13 mouse cellular contexts compared by ENCODE assay signal in genomic region chr8:105299962-105300361, GRCm38 (mm10). TPM values are rescaled to one million over a fixed set of nuclear protein-coding genes. Genes with fewer than 3 reads are reported as not detected.
A peak's percentile ranks its signal among the peaks of the same experiment; 100 is the strongest.
DNase-seq lines count a peak whose midpoint lies in the region; ATAC-seq and TF ChIP-seq lines count a peak whose summit lies in the region.
"Had no signal": no experiment of that assay in that cellular context is flagged by ENCODE, and none has a peak within 500 bp of the region (broad histone marks: within the 10 kb centered on the region; RNA-seq: fewer than 3 reads in every experiment).

No protein-coding gene starts in this region.

- DNase-seq in lung, embryonic 14.5 days, result no peak
- DNase-seq in lung, postnatal 36 days, result no peak
- DNase-seq in c-Kit-positive CD71-positive TER-119-positive erythroid progenitor cells, embryonic 14.5 days (ENCODE audit: low spot score), result peak; percentile 90
- DNase-seq in spleen, postnatal 36 days (ENCODE audit: low spot score in 2 of 2), result peak; percentile 75 to 85
- no peak for DNase-seq in thymus, postnatal 14 days
- no peak for DNase-seq in ovary, postnatal 14 days (ENCODE audit: low spot score)
- DNase-seq: adrenal gland, postnatal 10 days; heart, adult 18-20 months; layer of hippocampus, adult 9-11 months had no signal

- 95% methylated on average over 8 of the region's 8 CpGs for WGBS in lung, embryonic 14.5 days
- 27% methylated on average over 8 of the region's 8 CpGs for WGBS in liver, embryonic 12.5 days (ENCODE audit: insufficient replicate concordance)

- H3K9me3 ChIP-seq in lung, embryonic 14.5 days (ENCODE audit: low read depth, low read length), result no peaks in the 10 kb centered on the region
- H3K9me3 ChIP-seq in liver, embryonic 12.5 days (replicated peaks), result no peaks in the 10 kb centered on the region
- H3K9me3 ChIP-seq: hindbrain, embryonic 13.5 days; limb, embryonic 12.5 days had no signal

- no peaks in the 10 kb centered on the region for H3K27me3 ChIP-seq in lung, embryonic 14.5 days (ENCODE audit: insufficient read depth, low read length)
- H3K27me3 ChIP-seq in liver, embryonic 12.5 days (replicated peaks), result no peaks in the 10 kb centered on the region
- H3K27me3 ChIP-seq: CH12.LX had no signal

- H3K4me2 ChIP-seq in lung, embryonic 14.5 days, result peak overlapping the region; percentile 95; the same call in 1 of the 2 replicates
- peak overlapping the region; percentile 79 for H3K4me2 ChIP-seq in liver, embryonic 12.5 days
- H3K4me2 ChIP-seq: hindbrain, embryonic 13.5 days; limb, embryonic 12.5 days had no signal

- no peak overlapping the region for H3K4me3 ChIP-seq in lung, embryonic 14.5 days (ENCODE audit: low read depth, low read length)
- peak overlapping the region; percentile 97 for H3K4me3 ChIP-seq in liver, embryonic 12.5 days
- H3K4me3 ChIP-seq: hindbrain, embryonic 13.5 days; limb, embryonic 12.5 days had no signal

- no peak overlapping the region for H3K27ac ChIP-seq in lung, embryonic 14.5 days (ENCODE audit: low read depth)
- peak overlapping the region; percentile 93 for H3K27ac ChIP-seq in liver, embryonic 12.5 days
- H3K27ac ChIP-seq: hindbrain, embryonic 13.5 days; limb, embryonic 12.5 days had no signal

- peaks cover 64% of the 10 kb centered on the region for H3K36me3 ChIP-seq in lung, embryonic 14.5 days (ENCODE audit: insufficient read depth)
- peaks cover 68% of the 10 kb centered on the region for H3K36me3 ChIP-seq in liver, embryonic 12.5 days

- no peak overlapping the region for H3K9ac ChIP-seq in lung, embryonic 14.5 days
- peak overlapping the region; percentile 97 for H3K9ac ChIP-seq in liver, embryonic 12.5 days
- H3K9ac ChIP-seq: hindbrain, embryonic 13.5 days; limb, embryonic 12.5 days had no signal

- TF ChIP-seq CTCF in lung, embryonic 14.5 days (IDR thresholded peaks at IDR 0.05; ENCODE audit: low read depth), result no peak

- no peak for ATAC-seq in lung, embryonic 14.5 days (ENCODE audit: insufficient read depth)
- peak; percentile 92 for ATAC-seq in liver, embryonic 12.5 days

- H3K4me1 ChIP-seq in lung, embryonic 14.5 days (ENCODE audit: insufficient read depth), result peaks cover 14% of the 10 kb centered on the region; the same call in 1 of the 2 replicates
- peaks cover 82% of the 10 kb centered on the region for H3K4me1 ChIP-seq in liver, embryonic 12.5 days

RNA-seq across cellular contexts. Expression of gene E2f4, which starts 2.5 kb away (rescaled TPM):
- 102 and 112 TPM in 2 replicates for polyA plus RNA-seq in lung, embryonic 14.5 days (2014; fragmentation: Nextera tagmentation; extraction: Ambion mirVana)
- polyA plus RNA-seq in liver, embryonic 12.5 days (2016; fragmentation: Nextera tagmentation; extraction: Ambion mirVana), result 239 TPM in 2 replicates

RNA-seq across cellular contexts. Expression of gene Exoc3l, which starts 4.1 kb away (rescaled TPM):
- polyA plus RNA-seq in lung, embryonic 14.5 days (2014; fragmentation: Nextera tagmentation; extraction: Ambion mirVana), result 31.9 and 33.3 TPM in 2 replicates
- polyA plus RNA-seq in liver, embryonic 12.5 days (2016; fragmentation: Nextera tagmentation; extraction: Ambion mirVana), result 11.9 and 13.8 TPM in 2 replicates

RNA-seq across cellular contexts. Expression of gene Elmo3, which starts 5.4 kb away (rescaled TPM):
- polyA plus RNA-seq in lung, embryonic 14.5 days (2014; fragmentation: Nextera tagmentation; extraction: Ambion mirVana), result 5.2 and 8.0 TPM in 2 replicates
- polyA plus RNA-seq in liver, embryonic 12.5 days (2016; fragmentation: Nextera tagmentation; extraction: Ambion mirVana), result 2.7 and 3.0 TPM in 2 replicates

RNA-seq across cellular contexts. Expression of gene 4931428F04Rik, which starts 10.3 kb away (rescaled TPM):
- 9.0 and 9.5 TPM in 2 replicates for polyA plus RNA-seq in lung, embryonic 14.5 days (2014; fragmentation: Nextera tagmentation; extraction: Ambion mirVana)
- 1.6 TPM in 2 replicates for polyA plus RNA-seq in liver, embryonic 12.5 days (2016; fragmentation: Nextera tagmentation; extraction: Ambion mirVana)

RNA-seq across cellular contexts. Expression of gene Nol3, which starts 24.0 kb away (rescaled TPM):
- polyA plus RNA-seq in lung, embryonic 14.5 days (2014; fragmentation: Nextera tagmentation; extraction: Ambion mirVana), result 0.61 and 1.1 TPM in 2 replicates
- 0.12 and 0.18 TPM in 2 replicates for polyA plus RNA-seq in liver, embryonic 12.5 days (2016; fragmentation: Nextera tagmentation; extraction: Ambion mirVana)

Comparison
In these comparisons a context has a peak if more than half of its experiments do, and no peak if none do; other contexts are left out.
1. DNase-seq: peak in c-Kit-positive CD71-positive TER-119-positive erythroid progenitor cells, embryonic 14.5 days (single experiment) and spleen, postnatal 36 days (2 of 2); none in lung, embryonic 14.5 days (single experiment), lung, postnatal 36 days (single experiment), thymus, postnatal 14 days (single experiment) and ovary, postnatal 14 days (single experiment).